Mouse (Mus musculus): Measurements from ENCODE around the gene Wt1. TPM values are rescaled to one million over a fixed set of nuclear protein-coding genes. Genes with fewer than 3 reads are reported as not detected.

The Wt1 gene
- polyA plus RNA-seq, 1 experiment from 2014 or later: 18.3 TPM

- 80% methylated on average over 13 of the region's 13 CpGs for WGBS
- Histone ChIP-seq H3K27me3 (ENCODE audit: control insufficient read depth, insufficient read depth, low read length) (no peaks in the 10 kb centered on the region), H3K4me2 (ENCODE audit: low read depth, low read length) (no peak overlapping the region), H3K27ac (ENCODE audit: low read length) (no peak overlapping the region), H3K36me3 (ENCODE audit: control insufficient read depth, insufficient read depth, low read length) (no peaks in the 10 kb centered on the region), H3K4me1 (ENCODE audit: control insufficient read depth, insufficient read depth, low read length) (no peaks in the 10 kb centered on the region), H3K9ac (ENCODE audit: low read length) (no peak overlapping the region), H3K9me3 (replicated peaks; ENCODE audit: control insufficient read depth, low read length) (no peaks in the 10 kb centered on the region), H3K4me3 (replicated peaks; ENCODE audit: low read length) (no peak overlapping the region)
- no peak for ATAC-seq (ENCODE audit: insufficient read depth, low FRiP score)
Measured at GRCm38 (mm10) chr2:105185768-105186529, 59.6 kb downstream of the Wt1 start.

GRCm38 (mm10) chr2:105186591-105186990 is 60.3 kb downstream of the Wt1 start:
- 68% methylated on average over 5 of the region's 5 CpGs for WGBS
- Histone ChIP-seq H3K36me3 (ENCODE audit: control insufficient read depth, insufficient read depth, low read length) (no peaks in the 10 kb centered on the region), H3K4me3 (replicated peaks; ENCODE audit: low read length) (no peak overlapping the region), H3K4me2 (ENCODE audit: low read depth, low read length) (no peak overlapping the region), H3K27ac (ENCODE audit: low read length) (no peak overlapping the region), H3K9ac (ENCODE audit: low read length) (no peak overlapping the region), H3K27me3 (ENCODE audit: control insufficient read depth, insufficient read depth, low read length) (no peaks in the 10 kb centered on the region), H3K9me3 (replicated peaks; ENCODE audit: control insufficient read depth, low read length) (no peaks in the 10 kb centered on the region), H3K4me1 (ENCODE audit: control insufficient read depth, insufficient read depth, low read length) (no peaks in the 10 kb centered on the region)
- no peak for ATAC-seq (ENCODE audit: insufficient read depth, low FRiP score)

- Histone ChIP-seq H3K4me1 (ENCODE audit: control insufficient read depth, insufficient read depth, low read length) (no peaks in the 10 kb centered on the region), H3K4me2 (ENCODE audit: low read depth, low read length) (no peak overlapping the region), H3K27me3 (ENCODE audit: control insufficient read depth, insufficient read depth, low read length) (no peaks in the 10 kb centered on the region), H3K4me3 (replicated peaks; ENCODE audit: low read length) (no peak overlapping the region), H3K9ac (ENCODE audit: low read length) (no peak overlapping the region), H3K36me3 (ENCODE audit: control insufficient read depth, insufficient read depth, low read length) (no peaks in the 10 kb centered on the region), H3K9me3 (replicated peaks; ENCODE audit: control insufficient read depth, low read length) (no peaks in the 10 kb centered on the region), H3K27ac (ENCODE audit: low read length) (no peak overlapping the region)
- 74% methylated on average over 10 of the region's 10 CpGs for WGBS
- no peak for ATAC-seq (ENCODE audit: insufficient read depth, low FRiP score)
Measured at GRCm38 (mm10) chr2:105188182-105188581, 61.9 kb downstream of the Wt1 start.

GRCm38 (mm10) chr2:105189352-105189751 is 63.0 kb downstream of the Wt1 start:
- no peaks in the 10 kb centered on the region for H3K9me3 ChIP-seq (replicated peaks; ENCODE audit: control insufficient read depth, low read length)
- H3K4me1 ChIP-seq (ENCODE audit: control insufficient read depth, insufficient read depth, low read length): no peaks in the 10 kb centered on the region
- no peak for ATAC-seq (ENCODE audit: insufficient read depth, low FRiP score)
- no peaks in the 10 kb centered on the region for H3K27me3 ChIP-seq (ENCODE audit: control insufficient read depth, insufficient read depth, low read length)
- no peak overlapping the region for H3K27ac ChIP-seq (ENCODE audit: low read length)
- H3K9ac ChIP-seq (ENCODE audit: low read length): no peak overlapping the region
- H3K36me3 ChIP-seq (ENCODE audit: control insufficient read depth, insufficient read depth, low read length): no peaks in the 10 kb centered on the region
- no peak overlapping the region for H3K4me2 ChIP-seq (ENCODE audit: low read depth, low read length)
- no peak overlapping the region for H3K4me3 ChIP-seq (replicated peaks; ENCODE audit: low read length)
- 32% methylated on average over 5 of the region's 5 CpGs for WGBS

- Histone ChIP-seq H3K4me2 (ENCODE audit: low read depth, low read length) (no peak overlapping the region), H3K4me3 (replicated peaks; ENCODE audit: low read length) (no peak overlapping the region), H3K27me3 (ENCODE audit: control insufficient read depth, insufficient read depth, low read length) (no peaks in the 10 kb centered on the region), H3K9me3 (replicated peaks; ENCODE audit: control insufficient read depth, low read length) (no peaks in the 10 kb centered on the region), H3K9ac (ENCODE audit: low read length) (no peak overlapping the region), H3K27ac (ENCODE audit: low read length) (no peak overlapping the region), H3K4me1 (ENCODE audit: control insufficient read depth, insufficient read depth, low read length) (no peaks in the 10 kb centered on the region), H3K36me3 (ENCODE audit: control insufficient read depth, insufficient read depth, low read length) (no peaks in the 10 kb centered on the region)
- ATAC-seq (ENCODE audit: insufficient read depth, low FRiP score): no peak
- 32% methylated on average over 8 of the region's 8 CpGs for WGBS
Measured at GRCm38 (mm10) chr2:105200152-105200551, 73.8 kb downstream of the Wt1 start.

GRCm38 (mm10) chr2:105206563-105207174 is 80.3 kb downstream of the Wt1 start:
- Histone ChIP-seq H3K36me3 (ENCODE audit: control insufficient read depth, insufficient read depth, low read length) (no peaks in the 10 kb centered on the region), H3K9me3 (replicated peaks; ENCODE audit: control insufficient read depth, low read length) (no peaks in the 10 kb centered on the region), H3K4me1 (ENCODE audit: control insufficient read depth, insufficient read depth, low read length) (no peaks in the 10 kb centered on the region), H3K27ac (ENCODE audit: low read length) (no peak overlapping the region), H3K4me2 (ENCODE audit: low read depth, low read length) (no peak overlapping the region), H3K9ac (ENCODE audit: low read length) (no peak overlapping the region), H3K27me3 (ENCODE audit: control insufficient read depth, insufficient read depth, low read length) (no peaks in the 10 kb centered on the region), H3K4me3 (replicated peaks; ENCODE audit: low read length) (no peak overlapping the region)
- WGBS: 34% methylated on average over 9 of the region's 9 CpGs
- no peak for ATAC-seq (ENCODE audit: insufficient read depth, low FRiP score)

GRCm38 (mm10) chr2:105212839-105213238 is 86.5 kb downstream of the Wt1 start:
- ATAC-seq (ENCODE audit: insufficient read depth, low FRiP score): no peak

GRCm38 (mm10) chr2:105215914-105216313 is 89.6 kb downstream of the Wt1 start:
- Histone ChIP-seq H3K27ac (ENCODE audit: low read length) (no peak overlapping the region), H3K4me3 (replicated peaks; ENCODE audit: low read length) (no peak overlapping the region), H3K36me3 (ENCODE audit: control insufficient read depth, insufficient read depth, low read length) (no peaks in the 10 kb centered on the region), H3K4me2 (ENCODE audit: low read depth, low read length) (no peak overlapping the region), H3K9ac (ENCODE audit: low read length) (no peak overlapping the region), H3K4me1 (ENCODE audit: control insufficient read depth, insufficient read depth, low read length) (no peaks in the 10 kb centered on the region), H3K27me3 (ENCODE audit: control insufficient read depth, insufficient read depth, low read length) (no peaks in the 10 kb centered on the region), H3K9me3 (replicated peaks; ENCODE audit: control insufficient read depth, low read length) (no peaks in the 10 kb centered on the region)
- ATAC-seq (ENCODE audit: insufficient read depth, low FRiP score): no peak
- 31% methylated on average over 8 of the region's 8 CpGs for WGBS

More at GRCm38 (mm10) chr2:105212839-105213238, 86.5 kb downstream of the Wt1 start:
- Histone ChIP-seq H3K27me3 (ENCODE audit: control insufficient read depth, insufficient read depth, low read length) (no peaks in the 10 kb centered on the region), H3K9me3 (replicated peaks; ENCODE audit: control insufficient read depth, low read length) (no peaks in the 10 kb centered on the region), H3K27ac (ENCODE audit: low read length) (no peak overlapping the region), H3K36me3 (ENCODE audit: control insufficient read depth, insufficient read depth, low read length) (no peaks in the 10 kb centered on the region), H3K9ac (ENCODE audit: low read length) (no peak overlapping the region), H3K4me3 (replicated peaks; ENCODE audit: low read length) (no peak overlapping the region), H3K4me1 (ENCODE audit: control insufficient read depth, insufficient read depth, low read length) (no peaks in the 10 kb centered on the region), H3K4me2 (ENCODE audit: low read depth, low read length) (no peak overlapping the region)
- 63% methylated on average over 7 of the region's 7 CpGs for WGBS

GRCm38 (mm10) chr2:105219229-105219628 is 92.9 kb downstream of the Wt1 start:
- Histone ChIP-seq H3K27ac (ENCODE audit: low read length) (no peak overlapping the region), H3K4me3 (replicated peaks; ENCODE audit: low read length) (no peak overlapping the region), H3K27me3 (ENCODE audit: control insufficient read depth, insufficient read depth, low read length) (no peaks in the 10 kb centered on the region), H3K4me1 (ENCODE audit: control insufficient read depth, insufficient read depth, low read length) (no peaks in the 10 kb centered on the region), H3K9me3 (replicated peaks; ENCODE audit: control insufficient read depth, low read length) (no peaks in the 10 kb centered on the region), H3K9ac (ENCODE audit: low read length) (no peak overlapping the region), H3K4me2 (ENCODE audit: low read depth, low read length) (no peak overlapping the region), H3K36me3 (ENCODE audit: control insufficient read depth, insufficient read depth, low read length) (no peaks in the 10 kb centered on the region)
- no peak for ATAC-seq (ENCODE audit: insufficient read depth, low FRiP score)
- 76% methylated on average over 5 of the region's 5 CpGs for WGBS
